25 mouse cellular contexts compared by ENCODE assay signal in genomic region chr10:8845230-8845770, GRCm38 (mm10).
"Had no signal": no experiment of that assay in that cellular context is flagged by ENCODE, and none has a peak within 500 bp of the region (broad histone marks: within the 10 kb centered on the region; RNA-seq: fewer than 3 reads in every experiment).

No protein-coding gene starts in this region.

- DNase-seq: kidney, adult 18-20 months; kidney, adult 9 months; kidney, postnatal 14 days; kidney, postnatal 4 days; layer of hippocampus, adult 9-11 months; layer of hippocampus, postnatal 36 days; liver; right cerebral cortex, adult 18-20 months; right cerebral cortex, postnatal 14 days; right cerebral cortex, postnatal 4 days; thymus, postnatal 25 days had no signal

- H3K4me1 ChIP-seq: liver, embryonic 12.5 days; liver, embryonic 15.5 days; midbrain, embryonic 12.5 days; neural tube, embryonic 12.5 days; stomach, embryonic 15.5 days had no signal

- H3K4me2 ChIP-seq: limb, embryonic 13.5 days; liver, embryonic 12.5 days; liver, embryonic 15.5 days; midbrain, embryonic 12.5 days; midbrain, embryonic 15.5 days; neural tube, embryonic 12.5 days; neural tube, embryonic 15.5 days; stomach, embryonic 15.5 days had no signal

- ATAC-seq: hindbrain, postnatal 0 days; inflammation-experienced regulatory T-cells, adult 6 months; intestine, embryonic 16.5 days; liver, embryonic 12.5 days; midbrain, embryonic 15.5 days had no signal

- H3K27ac ChIP-seq: hindbrain, postnatal 0 days; left cerebral cortex, adult 2 months; limb, embryonic 10.5 days; limb, embryonic 13.5 days; liver, embryonic 12.5 days; liver, embryonic 15.5 days; macrophage; midbrain, embryonic 12.5 days; midbrain, embryonic 15.5 days; neural tube, embryonic 12.5 days; neural tube, embryonic 15.5 days; stomach, embryonic 15.5 days had no signal

- H3K9me3 ChIP-seq: limb, embryonic 10.5 days; limb, embryonic 13.5 days; liver, embryonic 12.5 days; liver, embryonic 15.5 days; midbrain, embryonic 12.5 days; midbrain, embryonic 15.5 days; neural tube, embryonic 12.5 days; neural tube, embryonic 15.5 days; stomach, embryonic 15.5 days had no signal

- H3K27me3 ChIP-seq: limb, embryonic 13.5 days; liver, embryonic 12.5 days; liver, embryonic 15.5 days; midbrain, embryonic 12.5 days; midbrain, embryonic 15.5 days; neural tube, embryonic 12.5 days; neural tube, embryonic 15.5 days; stomach, embryonic 15.5 days had no signal

- H3K9ac ChIP-seq: limb, embryonic 13.5 days; liver, embryonic 12.5 days; liver, embryonic 15.5 days; midbrain, embryonic 12.5 days; midbrain, embryonic 15.5 days; neural tube, embryonic 12.5 days; neural tube, embryonic 15.5 days; stomach, embryonic 15.5 days had no signal

- H3K36me3 ChIP-seq: liver, embryonic 12.5 days; liver, embryonic 15.5 days; midbrain, embryonic 15.5 days; neural tube, embryonic 15.5 days; stomach, embryonic 15.5 days had no signal

- H3K4me3 ChIP-seq: left cerebral cortex, adult 2 months; limb, embryonic 10.5 days; limb, embryonic 13.5 days; liver, embryonic 12.5 days; liver, embryonic 15.5 days; midbrain, embryonic 12.5 days; midbrain, embryonic 15.5 days; neural tube, embryonic 12.5 days; neural tube, embryonic 15.5 days; stomach, embryonic 15.5 days had no signal
